Mouse (Mus musculus) liver, embryonic 14.5 days (tissue): ENCODE measurements around the gene Pglyrp1.

ENCODE experiments used
- CTCF ChIP-seq: IDR thresholded peaks from 2 replicates; pipeline ENCODE4 v1.5.1; 2016; ENCODE audit warnings: antibody characterized with exemption, low read depth, control low read depth
- EP300 ChIP-seq: IDR thresholded peaks from 2 replicates; pipeline ENCODE4 v1.6.1; 2016; ENCODE audit warnings: antibody characterized with exemption, low read depth

DNA sequence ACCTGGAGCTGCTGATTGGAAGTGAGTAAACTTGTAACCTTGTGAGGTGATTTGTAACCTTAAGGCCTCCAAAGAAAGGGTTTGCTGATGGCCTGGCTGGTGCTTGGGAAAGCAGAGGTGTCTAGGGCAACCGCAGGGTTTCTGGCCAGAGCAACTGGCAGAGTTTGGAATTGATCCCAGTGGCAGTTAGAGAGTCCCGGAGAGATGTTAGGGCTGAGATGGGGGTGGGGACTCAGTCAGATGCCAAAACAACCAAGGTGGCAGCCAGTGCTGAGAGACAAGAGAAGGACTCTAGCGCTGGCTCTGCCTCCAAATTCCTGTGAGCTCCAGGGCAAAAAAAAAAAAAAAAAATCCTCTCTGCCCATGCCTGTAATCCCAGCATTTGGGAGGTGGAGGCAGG lies 46.8 kb downstream of the Pglyrp1 start:
- TF ChIP-seq CTCF (no peak), EP300 (no peak)
